Mouse (Mus musculus): Measurements from ENCODE around the gene Tomm5. TPM values are rescaled to one million over a fixed set of nuclear protein-coding genes. Genes with fewer than 3 reads are reported as not detected.
"Not testable (repeated sequence)": the region's sequence is repeated elsewhere in the genome, so short reads cannot be mapped to it uniquely, and the experiment has no call there.

Gene Tomm5
- polyA plus RNA-seq, 1 experiment from 2014 or later = 185 TPM

- H3K36me3 ChIP-seq (ENCODE audit: control insufficient read depth, insufficient read depth, low read length); H3K27me3 ChIP-seq (replicated peaks; ENCODE audit: control insufficient read depth, insufficient read depth, low read length); H3K4me1 ChIP-seq (ENCODE audit: control insufficient read depth, insufficient read depth, low read depth, low read length); H3K4me2 ChIP-seq (ENCODE audit: low read length); H3K4me3 ChIP-seq (ENCODE audit: low read length); H3K9me3 ChIP-seq (ENCODE audit: control insufficient read depth, low read length); ATAC-seq; H3K27ac ChIP-seq (ENCODE audit: low read depth, low read length); H3K9ac ChIP-seq (ENCODE audit: low read depth, low read length): not testable (repeated sequence)
- WGBS = 71% methylated on average over 4 of the region's 4 CpGs
Measured at GRCm38 (mm10) chr4:45081041-45081440, 26.9 kb downstream of the Tomm5 start.

GRCm38 (mm10) chr4:45073544-45073943, 34.4 kb downstream of the Tomm5 start:
- Histone ChIP-seq H3K27me3 (replicated peaks; ENCODE audit: control insufficient read depth, insufficient read depth, low read length) (no peaks in the 10 kb centered on the region), H3K9ac (ENCODE audit: low read depth, low read length) (no peak overlapping the region), H3K36me3 (ENCODE audit: control insufficient read depth, insufficient read depth, low read length) (no peaks in the 10 kb centered on the region), H3K4me2 (ENCODE audit: low read length) (no peak overlapping the region), H3K4me1 (ENCODE audit: control insufficient read depth, insufficient read depth, low read depth, low read length) (no peaks in the 10 kb centered on the region; the same call in none of the 2 replicates), H3K27ac (ENCODE audit: low read depth, low read length) (no peak overlapping the region), H3K9me3 (ENCODE audit: control insufficient read depth, low read length) (no peaks in the 10 kb centered on the region; the same call in 1 of the 2 replicates), H3K4me3 (ENCODE audit: low read length) (no peak overlapping the region)
- WGBS = 79% methylated on average over 6 of the region's 6 CpGs
- ATAC-seq = no peak

GRCm38 (mm10) chr4:45072261-45072973, 35.5 kb downstream of the Tomm5 start:
- Histone ChIP-seq H3K27me3 (replicated peaks; ENCODE audit: control insufficient read depth, insufficient read depth, low read length) (no peaks in the 10 kb centered on the region), H3K4me2 (ENCODE audit: low read length) (no peak overlapping the region), H3K36me3 (ENCODE audit: control insufficient read depth, insufficient read depth, low read length) (no peaks in the 10 kb centered on the region), H3K9ac (ENCODE audit: low read depth, low read length) (no peak overlapping the region), H3K4me3 (ENCODE audit: low read length) (no peak overlapping the region), H3K27ac (ENCODE audit: low read depth, low read length) (no peak overlapping the region), H3K4me1 (ENCODE audit: control insufficient read depth, insufficient read depth, low read depth, low read length) (no peaks in the 10 kb centered on the region; the same call in none of the 2 replicates), H3K9me3 (ENCODE audit: control insufficient read depth, low read length) (no peaks in the 10 kb centered on the region)
- no peak for ATAC-seq
- WGBS = 79% methylated on average over 15 of the region's 15 CpGs

- no peak for ATAC-seq
- no peaks in the 10 kb centered on the region; the same call in none of the 2 replicates for H3K4me1 ChIP-seq (ENCODE audit: control insufficient read depth, insufficient read depth, low read depth, low read length)
- no peak overlapping the region for H3K4me3 ChIP-seq (ENCODE audit: low read length)
- H3K9me3 ChIP-seq (ENCODE audit: control insufficient read depth, low read length) = no peaks in the 10 kb centered on the region
- no peak overlapping the region for H3K4me2 ChIP-seq (ENCODE audit: low read length)
- no peaks in the 10 kb centered on the region for H3K36me3 ChIP-seq (ENCODE audit: control insufficient read depth, insufficient read depth, low read length)
- no peak overlapping the region for H3K27ac ChIP-seq (ENCODE audit: low read depth, low read length)
- 91% methylated on average over 4 of the region's 4 CpGs for WGBS
- no peaks in the 10 kb centered on the region for H3K27me3 ChIP-seq (replicated peaks; ENCODE audit: control insufficient read depth, insufficient read depth, low read length)
- no peak overlapping the region for H3K9ac ChIP-seq (ENCODE audit: low read depth, low read length)
Measured at GRCm38 (mm10) chr4:45067742-45068141, 40.2 kb downstream of the Tomm5 start.

- no peaks in the 10 kb centered on the region for H3K27me3 ChIP-seq (replicated peaks; ENCODE audit: control insufficient read depth, insufficient read depth, low read length)
- H3K4me2 ChIP-seq (ENCODE audit: low read length) = no peak overlapping the region
- no peak overlapping the region for H3K9ac ChIP-seq (ENCODE audit: low read depth, low read length)
- peaks cover 4% of the 10 kb centered on the region for H3K36me3 ChIP-seq (ENCODE audit: control insufficient read depth, insufficient read depth, low read length)
- H3K27ac ChIP-seq (ENCODE audit: low read depth, low read length) = 0 out of 2 replicates have a peak overlapping the region, but pooled peaks have one; percentile 19
- H3K4me1 ChIP-seq (ENCODE audit: control insufficient read depth, insufficient read depth, low read depth, low read length) = no peaks in the 10 kb centered on the region; the same call in none of the 2 replicates
- ATAC-seq = no peak
- 41% methylated on average over 2 of the region's 2 CpGs for WGBS
- no peak overlapping the region for H3K4me3 ChIP-seq (ENCODE audit: low read length)
- H3K9me3 ChIP-seq (ENCODE audit: control insufficient read depth, low read length) = no peaks in the 10 kb centered on the region
Measured at GRCm38 (mm10) chr4:45066036-45066730, 41.7 kb downstream of the Tomm5 start.

GRCm38 (mm10) chr4:45064577-45064976, 43.3 kb downstream of the Tomm5 start:
- Histone ChIP-seq H3K4me1 (ENCODE audit: control insufficient read depth, insufficient read depth, low read depth, low read length) (no peaks in the 10 kb centered on the region; the same call in none of the 2 replicates), H3K4me3 (ENCODE audit: low read length) (no peak overlapping the region), H3K9me3 (ENCODE audit: control insufficient read depth, low read length) (no peaks in the 10 kb centered on the region), H3K27ac (ENCODE audit: low read depth, low read length) (no peak overlapping the region), H3K9ac (ENCODE audit: low read depth, low read length) (no peak overlapping the region), H3K36me3 (ENCODE audit: control insufficient read depth, insufficient read depth, low read length) (peaks cover 11% of the 10 kb centered on the region), H3K4me2 (ENCODE audit: low read length) (no peak overlapping the region), H3K27me3 (replicated peaks; ENCODE audit: control insufficient read depth, insufficient read depth, low read length) (no peaks in the 10 kb centered on the region)
- 96% methylated on average over 2 of the region's 2 CpGs for WGBS
- ATAC-seq = no peak

GRCm38 (mm10) chr4:45063836-45064235, 44.1 kb downstream of the Tomm5 start:
- not testable (repeated sequence) for H3K27ac ChIP-seq (ENCODE audit: low read depth, low read length); H3K27me3 ChIP-seq (replicated peaks; ENCODE audit: control insufficient read depth, insufficient read depth, low read length); H3K9me3 ChIP-seq (ENCODE audit: control insufficient read depth, low read length); H3K9ac ChIP-seq (ENCODE audit: low read depth, low read length); H3K4me1 ChIP-seq (ENCODE audit: control insufficient read depth, insufficient read depth, low read depth, low read length); H3K4me3 ChIP-seq (ENCODE audit: low read length); ATAC-seq; H3K4me2 ChIP-seq (ENCODE audit: low read length)
- WGBS = 86% methylated on average over 1 of the region's 1 CpGs
- peaks cover 11% of the 10 kb centered on the region for H3K36me3 ChIP-seq (ENCODE audit: control insufficient read depth, insufficient read depth, low read length)

- H3K27me3 ChIP-seq (replicated peaks; ENCODE audit: control insufficient read depth, insufficient read depth, low read length) = no peaks in the 10 kb centered on the region
- H3K9me3 ChIP-seq (ENCODE audit: control insufficient read depth, low read length) = no peaks in the 10 kb centered on the region
- no peak for ATAC-seq
- H3K36me3 ChIP-seq (ENCODE audit: control insufficient read depth, insufficient read depth, low read length) = peaks cover 22% of the 10 kb centered on the region
- no peak overlapping the region for H3K4me3 ChIP-seq (ENCODE audit: low read length)
- no peaks in the 10 kb centered on the region for H3K4me1 ChIP-seq (ENCODE audit: control insufficient read depth, insufficient read depth, low read depth, low read length)
- no peak overlapping the region for H3K9ac ChIP-seq (ENCODE audit: low read depth, low read length)
- H3K27ac ChIP-seq (ENCODE audit: low read depth, low read length) = no peak overlapping the region
- H3K4me2 ChIP-seq (ENCODE audit: low read length) = no peak overlapping the region
- WGBS = 87% methylated on average over 8 of the region's 8 CpGs
Measured at GRCm38 (mm10) chr4:45055451-45055850, 52.5 kb downstream of the Tomm5 start.
